Mouse (Mus musculus) right cerebral cortex, postnatal 4 days (tissue): ENCODE data around the gene Taar6.
A peak's percentile ranks its signal among the peaks of the same experiment; 100 is the strongest.

Source experiments
- DNase-seq: peaks from one replicate; pipeline ENCODE4 v3.0.0-alpha.2; 2022

The Taar6 gene

GRCm38 (mm10) chr10:23985546-23985945 lies at the start of gene Taar6:
TSS of gene Taar6 (minus strand) at chr10:23985646.
- no peak for DNase-seq

- no peak for DNase-seq
These were observed 45.9 kb upstream of the Taar6 start for GRCm38 (mm10) chr10:24031347-24031746.

GRCm38 (mm10) chr10:24026922-24027321 lies 41.5 kb upstream of the Taar6 start, which contains the start of gene Taar7d:
TSS of gene Taar7d (plus strand) at chr10:24027222.
- no peak for DNase-seq

- DNase-seq, result no peak
These were observed 22.7 kb upstream of the Taar6 start for GRCm38 (mm10) chr10:24008143-24008542.

- DNase-seq, result no peak
These were observed 21.6 kb upstream of the Taar6 start for GRCm38 (mm10) chr10:24007034-24007433.

GRCm38 (mm10) chr10:24006442-24006841 lies 21.0 kb upstream of the Taar6 start:
- DNase-seq, result no peak

GRCm38 (mm10) chr10:23999639-24000038 lies 14.2 kb upstream of the Taar6 start, which contains the start of gene Taar7b:
TSS of gene Taar7b (plus strand) at chr10:23999939.
- DNase-seq, result no peak

GRCm38 (mm10) chr10:23993381-23993780 lies 7.9 kb upstream of the Taar6 start, which contains the start of gene Taar7a:
TSS of gene Taar7a (minus strand) at chr10:23993481.
- DNase-seq, result no peak

- DNase-seq, result no peak
These were observed 973 bp upstream of the Taar6 start for GRCm38 (mm10) chr10:23986419-23986818.

GRCm38 (mm10) chr10:23978901-23979705 lies 6.3 kb downstream of the Taar6 start:
- DNase-seq, result peak; percentile 71

GRCm38 (mm10) chr10:23977958-23978357 lies 7.5 kb downstream of the Taar6 start:
- DNase-seq, result no peak

GRCm38 (mm10) chr10:23971256-23971655 lies 14.2 kb downstream of the Taar6 start:
- no peak for DNase-seq

- DNase-seq, result no peak
These were observed 14.7 kb downstream of the Taar6 start, which contains the start of gene Taar5 for GRCm38 (mm10) chr10:23970656-23971165. TSS of gene Taar5 (plus strand) at chr10:23970706.

- no peak for DNase-seq
These were observed 20.4 kb downstream of the Taar6 start for GRCm38 (mm10) chr10:23964921-23965610.

GRCm38 (mm10) chr10:23963444-23963843 lies 22.0 kb downstream of the Taar6 start:
- DNase-seq, result no peak

GRCm38 (mm10) chr10:23960444-23960915 lies 25.0 kb downstream of the Taar6 start, which contains the start of gene Taar4:
TSS of gene Taar4 (plus strand) at chr10:23960494.
- no peak for DNase-seq

GRCm38 (mm10) chr10:23959071-23959470 lies 26.4 kb downstream of the Taar6 start:
- DNase-seq, result no peak

GRCm38 (mm10) chr10:23951714-23952113 lies 33.7 kb downstream of the Taar6 start:
- DNase-seq, result no peak

GRCm38 (mm10) chr10:23949508-23950005 lies 35.9 kb downstream of the Taar6 start, which contains the start of gene Taar3:
TSS of gene Taar3 (plus strand) at chr10:23949558.
- peak; percentile 19 for DNase-seq

GRCm38 (mm10) chr10:23948026-23948425 lies 37.4 kb downstream of the Taar6 start:
- DNase-seq, result no peak

- no peak for DNase-seq
These were observed 43.0 kb downstream of the Taar6 start for GRCm38 (mm10) chr10:23942465-23942864.

- no peak for DNase-seq
These were observed 47.1 kb downstream of the Taar6 start, which contains the start of gene Taar2 for GRCm38 (mm10) chr10:23938312-23938711. TSS of gene Taar2 (plus strand) at chr10:23938572.

GRCm38 (mm10) chr10:23937613-23938012 lies 47.8 kb downstream of the Taar6 start:
- DNase-seq, result no peak
